Mouse (Mus musculus) heart, postnatal 10 days (tissue): ENCODE measurements around the gene Rad52. TPM values are rescaled to one million over a fixed set of nuclear protein-coding genes. Genes with fewer than 3 reads are reported as not detected.

Experiments
- total RNA-seq, 2 experiments: library from RNA; stranded (reverse); gene quantifications; 2 replicates each; pipeline ENCODE4 v1.2.3; 2021

Rad52 gene
- total RNA-seq, 2 experiments from 2014 or later: 13.3 to 14.8 TPM

Other genes with a start within 250 kb of the Rad52 start
- 10 to 100 TPM; 38.5 to 46.4 TPM for gene Erc1, start 54.5 kb upstream of the Rad52 start, total RNA-seq
- 100 to 1,000 TPM; 320 to 335 TPM for gene Wnk1, start 136.0 kb downstream of the Rad52 start, total RNA-seq
- not detected for gene Ninj2, start 190.7 kb downstream of the Rad52 start, total RNA-seq